Mouse (Mus musculus) MEL (cell line): Measurements from ENCODE around the gene Ppig. TPM values are rescaled to one million over a fixed set of nuclear protein-coding genes. Genes with fewer than 3 reads are reported as not detected.

ENCODE experiments used
- DNase-seq: peaks from one replicate; pipeline ENCODE4 v3.0.0; 2011; ENCODE audit warnings: low read depth, low spot score
- H3K27ac ChIP-seq: 2 replicates; pipeline ENCODE4 v1.5.1; 2012; ENCODE audit warnings: low read depth, mild to moderate bottlenecking, control low read depth, low read length, moderate library complexity; ENCODE audit not compliant: control insufficient read depth
- H3K27me3 ChIP-seq, 2 experiments: fragments of 150-350 bp in 1 of 2; sonication (generic) in 1 of 2; 2 replicates each; pipeline ENCODE4 v1.6.1; 2012; ENCODE audit warnings: low read length in 2 of 2, mild to moderate bottlenecking in 2 of 2, improper control_type of control experiment in 1 of 2, moderate library complexity in 1 of 2; ENCODE audit not compliant: insufficient read depth in 2 of 2, control insufficient read depth in 1 of 2
- H3K36me3 ChIP-seq, 2 experiments: 2 replicates each; pipeline ENCODE4 v1.6.1; 2012 to 2014; ENCODE audit warnings: low read length in 2 of 2, improper control_type of control experiment in 1 of 2, inconsistent platforms in 1 of 2, mild to moderate bottlenecking in 1 of 2; ENCODE audit not compliant: insufficient read depth in 2 of 2, control insufficient read depth in 1 of 2
- H3K4me1 ChIP-seq, 2 experiments: fragments of 150-350 bp in 1 of 2; sonication (generic) in 1 of 2; 2 replicates each; pipeline ENCODE4 v1.6.1; 2012; ENCODE audit warnings: low read length in 2 of 2, improper control_type of control experiment in 1 of 2, mild to moderate bottlenecking in 1 of 2; ENCODE audit not compliant: insufficient read depth in 2 of 2, control insufficient read depth in 1 of 2
- H3K4me3 ChIP-seq, 2 experiments: fragments of 150-350 bp in 1 of 2; sonication (generic) in 1 of 2; 2 replicates each; pipeline ENCODE4 v1.5.1; 2012; ENCODE audit warnings: low read depth in 2 of 2, low read length in 2 of 2, mild to moderate bottlenecking in 2 of 2, moderate library complexity in 2 of 2, control low read depth in 1 of 2, improper control_type of control experiment in 1 of 2; ENCODE audit not compliant: control insufficient read depth in 1 of 2, insufficient read depth in 1 of 2
- H3K79me2 ChIP-seq: 2 replicates; pipeline ENCODE4 v1.6.1; 2012; ENCODE audit warnings: mild to moderate bottlenecking, low read length, moderate library complexity; ENCODE audit not compliant: control insufficient read depth, poor library complexity, insufficient read depth
- H3K9ac ChIP-seq: 2 replicates; pipeline ENCODE4 v1.6.1; 2012; ENCODE audit warnings: low read depth, mild to moderate bottlenecking, control low read depth, low read length, moderate library complexity; ENCODE audit not compliant: control insufficient read depth, poor library complexity, severe bottlenecking
- H3K9me3 ChIP-seq: fragments of 150-350 bp; sonication (generic); replicated peaks from 2 replicates; pipeline ENCODE4 v1.6.1; 2012; ENCODE audit warnings: mild to moderate bottlenecking, low read length, improper control_type of control experiment, moderate library complexity; ENCODE audit not compliant: insufficient read depth
- BHLHE40 ChIP-seq: IDR thresholded peaks from 2 replicates; pipeline ENCODE4 v1.6.1; 2012; ENCODE audit warnings: low read depth, mild to moderate bottlenecking, inconsistent platforms, low read length, improper control_type of control experiment, borderline replicate concordance
- CHD1 ChIP-seq: IDR thresholded peaks from 2 replicates; pipeline ENCODE4 v1.6.1; 2012; ENCODE audit warnings: low read depth, mild to moderate bottlenecking, inconsistent platforms, low read length, improper control_type of control experiment
- CHD2 ChIP-seq: IDR thresholded peaks from 2 replicates; pipeline ENCODE4 v1.6.1; 2011; ENCODE audit warnings: low read length, improper control_type of control experiment
- CTCF ChIP-seq, 3 experiments: IDR thresholded peaks in 2 of 3; conservative IDR thresholded peaks in 1 of 3; 2 replicates each; pipeline ENCODE4 v1.5.1; 2011 to 2012; ENCODE audit warnings: low read length in 3 of 3, low read depth in 2 of 3, mild to moderate bottlenecking in 2 of 3, improper control_type of control experiment in 1 of 3, inconsistent platforms in 1 of 3, mixed read lengths in 1 of 3, moderate library complexity in 1 of 3; ENCODE audit not compliant: control insufficient read depth in 1 of 3, insufficient read depth in 1 of 3, poor library complexity in 1 of 3, severe bottlenecking in 1 of 3
- E2F4 ChIP-seq: IDR thresholded peaks from 2 replicates; pipeline ENCODE4 v1.6.1; 2011; ENCODE audit warnings: low read depth, low read length, improper control_type of control experiment, borderline replicate concordance
- ELF1 ChIP-seq: IDR thresholded peaks from 2 replicates; pipeline ENCODE4 v1.6.1; 2014; ENCODE audit warnings: low read depth, mild to moderate bottlenecking, inconsistent platforms, low read length, improper control_type of control experiment, moderate library complexity
- EP300 ChIP-seq, 2 experiments: IDR thresholded peaks; 2 replicates each; pipeline ENCODE4 v1.6.1; 2011; ENCODE audit warnings: improper control_type of control experiment in 2 of 2, low read length in 2 of 2, low read depth in 1 of 2, mild to moderate bottlenecking in 1 of 2
- ETS1 ChIP-seq: IDR thresholded peaks from 2 replicates; pipeline ENCODE4 v1.6.1; 2012; ENCODE audit warnings: low read depth, mild to moderate bottlenecking, inconsistent platforms, low read length, improper control_type of control experiment, moderate library complexity
- GABPA ChIP-seq: IDR thresholded peaks from 2 replicates; pipeline ENCODE4 v1.6.1; 2012; ENCODE audit warnings: low read depth, mild to moderate bottlenecking, inconsistent platforms, low read length, improper control_type of control experiment, moderate library complexity
- KAT2A ChIP-seq: conservative IDR thresholded peaks from 2 replicates; pipeline ENCODE4 v1.6.1; 2012; ENCODE audit warnings: low read depth, low read length, improper control_type of control experiment, inconsistent platforms
- MAZ ChIP-seq: IDR thresholded peaks from 2 replicates; pipeline ENCODE4 v1.6.1; 2012; ENCODE audit warnings: low read depth, mild to moderate bottlenecking, inconsistent platforms, low read length, improper control_type of control experiment
- MEF2A ChIP-seq: IDR thresholded peaks from 2 replicates; pipeline ENCODE4 v1.6.1; 2014; ENCODE audit warnings: low read depth, mild to moderate bottlenecking, inconsistent platforms, low read length, improper control_type of control experiment; ENCODE audit not compliant: poor library complexity, insufficient replicate concordance, severe bottlenecking; ENCODE audit errors: extremely low read depth
- MXI1 ChIP-seq: IDR thresholded peaks from 2 replicates; pipeline ENCODE4 v1.6.1; 2011; ENCODE audit warnings: mild to moderate bottlenecking, low read depth, low read length, improper control_type of control experiment
- MYB ChIP-seq: IDR thresholded peaks from 2 replicates; pipeline ENCODE4 v1.6.1; 2011; ENCODE audit warnings: mild to moderate bottlenecking, low read depth, low read length, improper control_type of control experiment
- MYC ChIP-seq: IDR thresholded peaks from 2 replicates; pipeline ENCODE4 v1.6.1; 2011; ENCODE audit warnings: low read depth, mild to moderate bottlenecking, low read length, improper control_type of control experiment, moderate library complexity
- NELFE ChIP-seq: IDR thresholded peaks from 2 replicates; pipeline ENCODE4 v1.6.1; 2011; ENCODE audit warnings: low read depth, low read length, improper control_type of control experiment
- POLR2A ChIP-seq, 2 experiments: IDR thresholded peaks; 2 replicates each; pipeline ENCODE4 v1.6.1; 2011 to 2012; ENCODE audit warnings: low read length in 2 of 2, mild to moderate bottlenecking in 2 of 2, control low read depth in 1 of 2, improper control_type of control experiment in 1 of 2, low read depth in 1 of 2, moderate library complexity in 1 of 2; ENCODE audit not compliant: control insufficient read depth in 1 of 2, insufficient read depth in 1 of 2, poor library complexity in 1 of 2
- POLR2AphosphoS5 ChIP-seq: IDR thresholded peaks from 2 replicates; pipeline ENCODE4 v1.6.1; 2012; ENCODE audit warnings: low read depth, borderline replicate concordance, mild to moderate bottlenecking, inconsistent platforms, low read length, moderate library complexity, mixed read lengths
- RAD21 ChIP-seq: IDR thresholded peaks from 2 replicates; pipeline ENCODE4 v1.6.1; 2011; ENCODE audit warnings: mild to moderate bottlenecking, low read depth, low read length, improper control_type of control experiment
- SMC3 ChIP-seq: IDR thresholded peaks from 2 replicates; pipeline ENCODE4 v1.6.1; 2011; ENCODE audit warnings: low read depth, low read length, improper control_type of control experiment
- TAL1 ChIP-seq: IDR thresholded peaks from 2 replicates; pipeline ENCODE4 v1.6.1; 2012; ENCODE audit warnings: mild to moderate bottlenecking, inconsistent platforms, low read length, moderate library complexity, mixed read lengths
- TBP ChIP-seq: IDR thresholded peaks from 2 replicates; pipeline ENCODE4 v1.8.0; 2011; ENCODE audit warnings: low read depth, low read length, improper control_type of control experiment
- UBTF ChIP-seq: IDR thresholded peaks from 2 replicates; pipeline ENCODE4 v1.6.1; 2012; ENCODE audit warnings: low read depth, mild to moderate bottlenecking, inconsistent platforms, low read length, improper control_type of control experiment, moderate library complexity, borderline replicate concordance; ENCODE audit not compliant: insufficient read depth
- ZKSCAN1 ChIP-seq: IDR thresholded peaks from 2 replicates; pipeline ENCODE4 v1.6.1; 2012; ENCODE audit warnings: low read depth, mild to moderate bottlenecking, inconsistent platforms, low read length, improper control_type of control experiment, moderate library complexity
- polyA plus RNA-seq, 2 experiments: library from polyadenylated mRNA; stranded (reverse) in 1 of 2; unstranded in 1 of 2; fragments of >175 nt in 1 of 2; fragments of >200 nt in 1 of 2; gene quantifications; 2 replicates each; pipeline versions ENCODE4 v1.2.1 to v1.2.4; 2012; ENCODE audit warnings: low replicate concordance in 2 of 2, low read depth in 1 of 2; ENCODE audit not compliant: insufficient read length in 2 of 2, insufficient read depth in 1 of 2, missing spikeins in 1 of 2
- total RNA-seq: library from RNA; depleted of rRNA; stranded (reverse); fragments of 300-350 nt; gene quantifications from 2 replicates; pipeline ENCODE4 v1.2.3, GENCODE M21; 2012

Ppig gene
- total and polyA plus RNA-seq, 3 experiments, result 12.5 to 132 (median 115) TPM

DNA sequence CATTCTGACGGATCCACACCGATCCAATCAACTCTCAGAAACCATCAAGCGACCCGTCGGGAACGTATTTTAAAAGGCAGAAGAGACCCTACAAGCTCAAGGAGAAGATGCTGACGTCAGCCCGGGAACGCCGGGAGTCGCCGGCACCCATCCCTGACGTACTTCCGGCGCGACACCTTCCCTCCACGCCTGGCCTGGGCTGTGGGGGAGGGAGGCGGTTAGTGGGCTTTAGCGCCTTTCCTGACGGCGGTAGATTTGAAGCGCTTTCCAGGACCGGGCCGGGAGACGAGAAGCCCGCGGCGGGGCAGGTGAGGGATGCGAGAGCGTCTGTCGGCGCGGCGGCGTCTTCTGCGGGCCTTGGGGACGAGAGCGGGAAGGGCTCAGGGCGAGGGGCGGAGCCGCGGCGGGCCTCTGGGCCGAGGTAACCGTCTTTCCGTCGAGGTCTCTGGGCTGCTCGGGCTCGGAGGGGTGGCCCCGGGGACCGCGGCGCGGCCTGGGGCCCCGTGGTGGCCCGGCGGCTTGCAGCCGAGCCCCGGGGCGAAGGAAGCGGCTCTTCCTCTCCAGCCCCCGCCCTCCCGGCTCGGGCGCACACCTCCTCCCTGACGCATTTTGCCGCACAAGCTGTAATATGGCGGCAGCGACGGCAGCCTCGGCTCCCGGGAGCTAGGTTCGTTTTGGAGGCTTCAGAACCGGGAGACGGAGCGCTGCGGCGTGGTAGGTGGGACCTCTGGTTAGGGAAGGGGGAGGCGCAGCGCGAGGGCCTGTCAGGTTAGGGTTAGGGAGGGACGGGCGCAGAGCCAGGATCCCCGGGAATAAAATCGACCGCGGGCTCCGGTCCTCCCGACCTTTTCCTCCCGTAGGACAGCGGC is 539 bp downstream of the Ppig start (continued):
- TF ChIP-seq EP300 (IDR thresholded peaks at IDR 0.05; ENCODE audit: low read depth in 1 of 2, low read length in 2 of 2), result peak in 1 of 2 experiments; percentile 40; a peak in 1 of 4 replicates
- TF ChIP-seq MYB, result peak; percentile 36; the same call in 1 of the 2 replicates
- no peak for TF ChIP-seq RAD21
- no peak for TF ChIP-seq SMC3
- TF ChIP-seq CHD1, result no peak

DNA sequence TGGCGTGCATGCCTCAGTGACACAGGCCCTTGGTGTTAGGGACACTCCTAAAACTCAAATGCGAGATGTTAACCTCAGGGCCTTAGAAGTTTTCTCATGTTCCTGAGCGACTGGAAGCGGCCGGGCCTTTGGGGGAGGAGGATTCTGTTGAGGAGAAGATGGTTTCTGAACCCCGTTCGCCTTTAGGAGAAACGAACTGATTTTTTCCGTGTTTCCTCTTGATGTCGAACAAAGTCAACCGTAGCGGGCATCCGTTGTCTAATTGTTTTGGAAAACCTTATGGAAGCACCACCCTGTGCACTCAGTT is 1.1 kb downstream of the Ppig start:
- peak; percentile 63 for DNase-seq

DNA sequence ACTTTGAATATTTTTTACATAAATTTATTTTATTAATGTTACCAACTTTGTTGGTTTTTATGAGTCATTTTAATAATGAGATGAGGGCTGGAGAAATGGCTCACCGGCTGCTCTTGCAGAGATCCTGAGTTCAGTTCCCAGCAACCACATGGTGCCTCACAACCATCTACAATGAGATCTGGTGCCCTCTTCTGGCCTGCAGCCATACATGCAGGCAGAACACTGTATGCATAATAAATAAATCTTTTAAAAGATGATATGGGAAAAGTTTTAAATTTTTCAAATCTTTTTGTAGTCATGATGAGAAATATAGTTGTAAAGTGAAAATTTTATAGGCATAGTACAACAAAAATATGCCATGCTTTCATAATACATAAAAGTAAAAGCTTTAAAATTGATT is 22.7 kb downstream of the Ppig start:
- no peaks in the 10 kb centered on the region for H3K9me3 ChIP-seq
- H3K79me2 ChIP-seq, result no peaks in the 10 kb centered on the region
- TF ChIP-seq SMC3, result peak; percentile 25
- no peak for TF ChIP-seq UBTF
- TF ChIP-seq ZKSCAN1, result no peak
- no peak for TF ChIP-seq CHD2
- no peak for TF ChIP-seq NELFE
- peak; percentile 31 to 53 (median 50) for TF ChIP-seq CTCF (IDR thresholded peaks at IDR 0.05 in 2 of 3, conservative IDR thresholded peaks at IDR 0.05 in 1 of 3; ENCODE audit: control insufficient read depth in 1 of 3, insufficient read depth in 1 of 3, low read depth in 2 of 3, low read length in 3 of 3, poor library complexity in 1 of 3, severe bottlenecking in 1 of 3)
- no peak for TF ChIP-seq TBP
- TF ChIP-seq POLR2AphosphoS5, result no peak
- TF ChIP-seq MYB, result no peak
- TF ChIP-seq ELF1, result no peak
- TF ChIP-seq KAT2A, result no peak
- TF ChIP-seq MYC, result 0 out of 2 replicates have a peak, but pooled peaks have one; percentile 46
- peaks cover 0 to 54% of the 10 kb centered on the region in 2 experiments; a peak in 2 of 4 replicates for H3K36me3 ChIP-seq
- H3K4me3 ChIP-seq, result no peak overlapping the region
- H3K27me3 ChIP-seq, result no peaks in the 10 kb centered on the region
- no peaks in the 10 kb centered on the region for H3K4me1 ChIP-seq
- H3K9ac ChIP-seq, result no peak overlapping the region
- peak; percentile 41 for DNase-seq
- no peak overlapping the region for H3K27ac ChIP-seq

More for the DNA sequence above, 1.1 kb downstream of the Ppig start:
- Histone ChIP-seq H3K9ac (peak overlapping the region; percentile 95), H3K27ac (peak overlapping the region; percentile 82), H3K36me3 (peaks cover 6 to 15% of the 10 kb centered on the region in 2 experiments), H3K4me1 (peaks cover 0 to 5% of the 10 kb centered on the region in 2 experiments; a peak in 3 of 4 replicates), H3K79me2 (peaks cover 33% of the 10 kb centered on the region), H3K4me3 (peak overlapping the region; percentile 91 to 95), H3K9me3 (no peaks in the 10 kb centered on the region), H3K27me3 (peaks cover 8 to 13% of the 10 kb centered on the region in 2 experiments)
- TF ChIP-seq BHLHE40, result no peak
- no peak; a peak in 1 of 4 replicates for TF ChIP-seq POLR2A (IDR thresholded peaks at IDR 0.05; ENCODE audit: control insufficient read depth in 1 of 2, insufficient read depth in 1 of 2, low read depth in 1 of 2, low read length in 2 of 2, poor library complexity in 1 of 2)
- TF ChIP-seq KAT2A, result no peak
- TF ChIP-seq TBP, result no peak
- no peak for TF ChIP-seq TAL1
- TF ChIP-seq MYC, result no peak
- no peak for TF ChIP-seq CHD1
- no peak for TF ChIP-seq MEF2A
- no peak for TF ChIP-seq ETS1
- no peak for TF ChIP-seq MAZ
- TF ChIP-seq E2F4, result no peak
- no peak for TF ChIP-seq CHD2
- TF ChIP-seq MXI1, result no peak
- TF ChIP-seq POLR2AphosphoS5, result no peak
- no peak for TF ChIP-seq GABPA
